Mouse (Mus musculus) T-helper 2 cell (primary cell): ENCODE results near the gene Grhpr.
"Not testable (repeated sequence)": the region's sequence is repeated elsewhere in the genome, so short reads cannot be mapped to it uniquely, and the experiment has no call there.

Source experiments
- in situ Hi-C: fragments of 300-600 bp; cut with MboI, MseI; formaldehyde crosslinking; loops from one replicate; pipeline ENCODE4 v1.15.1; 2025; ENCODE audit warnings: high pct_unique_total_duplicates

Gene Grhpr

GRCm38 (mm10) chr4:44973450-44973849 is 7.7 kb upstream of the Grhpr start:
- in situ Hi-C loops, result loop anchor here (5.0 kb wide), 1 partner anchor 39 kb away; the partner anchor contains the start of gene Zbtb5

GRCm38 (mm10) chr4:44973871-44974270 is 7.3 kb upstream of the Grhpr start:
- in situ Hi-C loops, result loop anchor here (5.0 kb wide), 1 partner anchor 38 kb away; the partner anchor contains the start of gene Zbtb5

DNA sequence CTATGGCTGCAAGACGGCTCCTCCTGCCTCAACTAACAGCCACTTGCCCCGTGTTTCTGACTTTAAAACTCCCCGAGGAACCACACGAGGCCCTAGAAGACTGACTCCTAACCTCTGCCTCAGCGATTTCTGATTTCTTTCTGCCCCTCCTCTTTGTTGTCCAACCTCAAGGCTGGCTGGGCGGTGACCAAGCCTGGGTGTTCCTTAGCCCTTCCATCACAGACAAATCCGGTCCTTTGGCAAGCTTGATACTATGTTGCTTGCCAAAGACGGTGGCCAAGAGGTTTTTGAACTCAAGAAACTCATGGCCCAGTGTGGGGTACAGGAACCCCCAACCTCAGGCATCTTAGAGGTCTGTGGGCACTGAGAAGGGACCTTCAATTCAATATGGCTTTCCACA is 6.9 kb upstream of the Grhpr start:
- in situ Hi-C loops, result loop anchor here (5.0 kb wide), 1 partner anchor 38 kb away; the partner anchor contains the start of gene Zbtb5

GRCm38 (mm10) chr4:44976026-44976615 is 5.1 kb upstream of the Grhpr start:
- in situ Hi-C loops, result no loop called here

- in situ Hi-C loops, result no loop called here
Observed at GRCm38 (mm10) chr4:44976921-44977710, 4.1 kb upstream of the Grhpr start.

DNA sequence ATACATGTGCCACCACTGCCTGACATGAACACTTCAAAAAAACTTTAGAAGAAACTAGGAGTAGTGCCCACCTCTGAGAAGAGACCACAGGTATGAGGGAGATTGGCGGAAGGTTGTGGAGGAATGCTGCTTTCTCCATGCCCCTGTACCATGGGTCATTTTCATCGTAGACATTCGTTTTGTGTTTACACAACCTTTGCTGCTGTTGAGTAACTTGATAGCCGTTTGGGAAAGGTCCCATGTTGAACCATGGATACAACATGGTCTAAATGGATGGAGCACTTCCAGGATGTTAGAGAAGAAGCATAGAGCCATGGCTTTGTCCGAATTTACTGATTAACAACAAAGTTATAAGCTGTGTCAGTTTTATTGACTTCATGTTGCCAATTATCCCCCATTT is 3.0 kb upstream of the Grhpr start:
- in situ Hi-C loops, result no loop called here

DNA sequence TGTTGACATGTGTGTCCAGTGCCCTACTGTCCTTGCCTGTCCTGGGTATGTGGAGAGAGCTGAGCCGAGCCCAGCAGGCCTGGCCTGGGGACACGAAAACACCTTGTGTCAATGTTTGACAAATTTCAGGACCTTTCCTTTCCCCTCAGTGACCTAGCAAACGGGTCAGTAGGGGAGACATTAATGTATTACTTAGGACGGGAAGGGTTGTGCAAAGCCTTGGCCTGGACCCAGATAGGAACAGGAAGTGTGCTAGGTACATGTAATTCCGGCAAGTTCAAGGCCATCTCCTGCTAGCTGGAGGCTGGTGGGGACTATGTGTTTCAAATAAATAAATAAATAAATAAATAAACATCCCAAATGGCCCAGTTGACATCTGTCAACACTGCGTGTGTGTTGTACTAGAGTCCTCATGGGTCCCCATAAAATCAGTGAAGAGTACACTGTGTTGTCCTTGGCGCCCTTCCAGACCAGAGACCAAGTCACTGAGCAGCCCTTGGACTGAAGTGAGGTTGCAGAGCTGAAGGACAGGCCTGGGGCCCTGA is 1.3 kb upstream of the Grhpr start:
- in situ Hi-C loops, result no loop called here

- in situ Hi-C loops, result no loop called here
Observed at GRCm38 (mm10) chr4:44981974-44982287, 736 bp downstream of the Grhpr start.

DNA sequence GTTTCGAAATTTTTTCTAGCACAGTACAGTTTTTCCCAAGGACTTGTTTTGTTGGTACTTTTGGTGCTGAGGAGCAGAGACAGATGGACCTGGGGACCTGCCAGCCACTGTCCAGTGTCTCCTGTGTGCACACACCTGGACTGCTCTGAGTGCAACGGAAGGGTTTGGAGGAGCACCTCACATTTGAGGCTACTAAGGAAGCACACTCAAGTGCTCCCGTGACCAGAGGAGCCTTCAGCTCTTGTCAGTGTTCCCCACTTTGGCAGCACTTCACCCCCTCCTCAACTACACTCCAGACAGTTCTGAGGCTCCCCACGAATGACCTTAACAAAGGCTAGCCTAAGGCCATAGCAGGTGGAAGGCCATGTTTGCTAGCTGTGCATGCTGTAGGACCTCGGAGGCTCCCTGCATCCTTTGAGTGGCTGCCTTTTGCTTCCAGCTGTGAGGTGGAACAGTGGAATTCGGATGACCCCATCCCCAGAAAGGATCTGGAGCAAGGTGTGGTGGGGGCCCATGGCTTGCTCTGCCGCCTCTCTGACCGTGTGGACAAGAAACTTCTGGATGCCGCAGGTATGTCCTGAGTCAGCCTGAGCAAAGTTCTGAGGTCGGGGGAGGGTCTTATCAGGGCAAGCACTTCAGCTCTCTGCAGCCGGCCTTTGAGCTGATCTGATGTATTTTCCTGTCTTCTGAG is 1.4 kb downstream of the Grhpr start:
- in situ Hi-C loops, result no loop called here

DNA sequence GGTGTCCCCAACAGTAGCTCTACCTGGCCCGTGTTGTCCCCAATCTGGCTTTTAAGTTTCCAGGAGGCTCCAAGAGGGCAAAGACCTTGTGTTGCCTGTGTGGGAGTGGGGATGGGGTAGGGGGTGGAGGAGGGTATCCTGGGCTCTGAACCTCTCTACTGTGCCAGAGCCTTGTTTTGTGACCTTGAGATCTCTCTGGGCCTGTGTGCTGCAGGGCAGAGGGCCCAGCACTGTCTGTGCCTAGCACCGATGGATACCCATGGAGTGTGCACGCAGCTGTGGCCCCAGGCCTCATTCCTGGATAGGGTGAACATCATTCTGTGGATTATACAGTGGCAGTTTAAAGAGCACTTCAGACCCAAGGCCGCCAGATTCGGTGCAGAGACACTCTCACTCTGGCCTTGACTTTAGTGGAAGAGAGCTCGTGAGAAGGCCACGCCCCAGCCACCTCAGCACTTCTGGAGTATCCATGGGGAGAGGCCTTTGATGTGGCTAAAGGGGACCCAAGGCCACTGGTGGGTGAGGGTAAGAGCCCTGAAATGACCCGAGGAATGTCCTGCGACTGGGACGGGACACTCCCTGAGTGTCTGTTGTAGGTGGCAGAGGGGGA is 2.0 kb downstream of the Grhpr start:
- in situ Hi-C loops, result no loop called here

- in situ Hi-C loops, result no loop called here
Observed at GRCm38 (mm10) chr4:44990560-44990959, 9.4 kb downstream of the Grhpr start.

DNA sequence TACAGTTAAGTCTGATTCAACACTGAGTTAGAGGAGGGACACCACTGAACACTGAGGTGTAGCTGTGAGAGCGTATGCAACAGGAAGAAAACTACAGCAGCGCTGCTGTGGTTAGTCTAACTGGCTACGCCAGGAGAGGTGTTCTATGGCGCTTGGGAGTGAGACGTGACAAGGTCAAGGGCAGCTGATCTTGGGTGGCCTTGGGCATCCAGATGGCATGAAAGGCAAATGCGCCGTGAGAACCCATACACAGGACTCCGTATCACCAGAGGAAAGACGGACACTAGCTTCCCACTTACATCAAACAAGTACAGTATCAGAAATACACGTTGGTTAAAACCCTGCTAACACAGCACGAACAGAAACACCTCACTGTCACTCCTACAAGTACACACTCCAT is 11.1 kb downstream of the Grhpr start:
- in situ Hi-C loops, result not testable (repeated sequence)

DNA sequence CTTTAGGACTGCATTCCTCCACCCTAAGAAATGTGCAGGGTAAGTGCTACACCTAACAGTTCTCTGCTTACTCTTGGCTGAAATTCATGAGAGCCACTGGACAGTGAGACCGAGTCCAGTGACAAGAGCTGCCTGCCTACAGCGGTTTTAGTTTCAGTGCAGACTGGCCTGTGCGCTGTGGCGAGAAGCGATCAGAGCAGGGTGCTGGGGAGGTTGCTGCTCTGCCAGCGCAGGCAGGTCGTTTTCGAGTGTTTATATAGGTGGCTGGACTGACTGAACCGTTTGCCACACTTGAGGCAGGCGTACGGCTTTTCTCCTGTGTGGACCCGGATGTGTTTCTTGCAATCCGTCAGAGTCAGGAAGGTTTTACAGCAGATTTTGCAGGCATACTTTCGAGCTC is 12.0 kb downstream of the Grhpr start:
- in situ Hi-C loops, result not testable (repeated sequence)

DNA sequence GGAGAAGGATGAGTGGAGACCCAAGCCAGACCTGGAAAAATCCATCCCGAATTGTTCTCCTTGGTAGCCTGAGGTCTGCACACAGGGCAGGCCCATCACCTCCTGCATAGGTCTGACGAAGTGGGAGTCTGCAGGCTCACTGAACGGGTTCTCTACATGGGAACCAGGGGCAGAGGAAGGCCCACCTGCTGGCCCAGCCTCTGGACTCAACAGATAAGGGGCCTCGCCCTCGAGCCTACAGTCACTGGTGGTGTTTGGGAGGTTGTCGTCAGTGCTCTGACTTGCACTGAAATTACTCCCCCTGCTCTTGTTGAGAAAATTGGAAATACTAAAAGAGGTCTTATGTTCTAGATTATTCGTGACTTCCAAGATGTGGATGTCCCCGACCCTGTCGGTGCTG is 12.7 kb downstream of the Grhpr start:
- in situ Hi-C loops, result no loop called here

- in situ Hi-C loops, result no loop called here
Observed at GRCm38 (mm10) chr4:44994776-44995175, 13.6 kb downstream of the Grhpr start.

GRCm38 (mm10) chr4:44998071-44998470 is 16.9 kb downstream of the Grhpr start:
- in situ Hi-C loops, result no loop called here

DNA sequence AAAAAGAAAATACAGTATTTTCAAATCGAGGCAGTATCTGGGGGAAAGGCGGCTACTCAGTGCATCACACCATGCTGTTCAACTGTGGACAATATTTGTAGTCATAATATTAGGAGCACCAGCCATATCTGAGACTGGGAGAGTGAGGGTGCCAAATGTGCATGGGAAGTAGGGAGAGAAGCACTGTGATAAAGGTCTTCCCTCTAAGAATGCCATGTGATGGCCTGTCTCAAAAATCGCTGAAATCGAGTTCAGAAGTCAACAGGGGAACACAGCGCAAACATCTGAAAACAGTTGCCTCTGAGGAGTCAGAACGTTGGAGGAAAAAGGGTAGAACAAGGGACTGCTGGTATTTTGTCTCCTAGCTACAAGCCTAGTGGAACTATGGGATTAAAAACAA is 18.8 kb downstream of the Grhpr start:
- in situ Hi-C loops, result no loop called here

DNA sequence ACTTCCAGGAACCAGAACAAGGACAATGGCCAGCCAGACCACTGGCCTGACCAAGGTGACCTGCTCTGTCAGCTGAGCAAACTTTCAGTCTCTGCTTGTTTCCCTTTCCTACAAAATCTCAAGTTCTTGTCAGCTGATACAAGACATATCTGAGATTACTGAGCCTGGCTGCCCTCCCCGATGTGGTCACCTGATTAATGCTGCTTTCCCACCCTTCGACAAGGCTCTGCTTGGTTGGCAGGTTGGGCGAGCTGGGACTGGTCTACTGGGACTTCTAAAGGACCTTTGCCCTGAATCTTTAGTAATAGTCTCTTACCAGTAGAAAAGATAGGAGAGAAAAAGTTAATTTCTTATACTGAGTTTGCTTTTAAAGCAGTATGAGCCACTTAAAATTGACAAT is 24.3 kb downstream of the Grhpr start:
- in situ Hi-C loops, result no loop called here

- in situ Hi-C loops, result loop anchor here (5.0 to 10.0 kb wide), 2 partner anchors 39 to 304 kb away; no protein-coding TSS in a partner anchor
Observed at GRCm38 (mm10) chr4:45010806-45011415, 29.7 kb downstream of the Grhpr start.

GRCm38 (mm10) chr4:45011581-45012104 is 30.4 kb downstream of the Grhpr start:
- in situ Hi-C loops, result loop anchor here (5.0 to 10.0 kb wide), 2 partner anchors 39 to 303 kb away; no protein-coding TSS in a partner anchor
